Mouse (Mus musculus): Measurements from ENCODE around the gene Lemd2.

The Lemd2 gene

GRCm38 (mm10) chr17:27154256-27154655 is 50.0 kb downstream of the Lemd2 start:
- DNase-seq: no peak

- DNase-seq: no peak
These were observed 50.5 kb downstream of the Lemd2 start for GRCm38 (mm10) chr17:27153773-27154193.

- DNase-seq: no peak
These were observed 51.1 kb downstream of the Lemd2 start for GRCm38 (mm10) chr17:27152976-27153723.

GRCm38 (mm10) chr17:27151411-27151810 is 52.9 kb downstream of the Lemd2 start:
- DNase-seq: no peak

GRCm38 (mm10) chr17:27150871-27151270 is 53.4 kb downstream of the Lemd2 start:
- DNase-seq: no peak

GRCm38 (mm10) chr17:27146323-27146923 is 57.8 kb downstream of the Lemd2 start:
- DNase-seq: no peak

GRCm38 (mm10) chr17:27144152-27144551 is 60.1 kb downstream of the Lemd2 start:
- no peak for DNase-seq

GRCm38 (mm10) chr17:27141971-27142450 is 62.3 kb downstream of the Lemd2 start:
- no peak for DNase-seq

- no peak for DNase-seq
These were observed 64.0 kb downstream of the Lemd2 start for GRCm38 (mm10) chr17:27140262-27140661.
